Mouse (Mus musculus): ENCODE data around the gene Krt10.

Krt10 gene

GRCm38 (mm10) chr11:99389264-99389663 is at the start of gene Krt10:
Gene Krt10 (minus strand): TSS chr11:99389364.
- no peak for DNase-seq (ENCODE audit: low spot score)

DNA sequence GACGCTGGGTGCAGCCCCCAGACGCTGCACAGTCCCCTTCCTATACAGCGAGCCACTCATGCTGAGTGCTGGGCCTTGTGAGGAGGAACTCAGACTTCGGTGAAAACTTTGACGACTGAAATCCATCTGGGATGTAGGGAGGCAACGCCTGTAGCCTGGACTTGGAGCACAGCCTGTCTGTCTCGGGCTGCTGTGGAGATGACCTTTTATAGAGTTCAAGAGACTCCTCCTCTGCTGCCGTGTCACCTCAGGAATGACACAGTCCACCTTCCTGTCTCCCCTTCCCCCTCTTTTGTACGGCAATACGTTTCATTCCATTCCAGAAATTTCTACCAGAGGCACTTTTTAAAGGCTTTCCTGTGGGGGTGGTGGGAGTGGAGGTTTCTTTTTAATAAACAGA is 48.8 kb upstream of the Krt10 start, which contains the start of gene Krt20:
Gene Krt20 (minus strand): TSS at position 179 of the 400 bp plus-strand sequence.
- DNase-seq (ENCODE audit: low spot score), result no peak

- DNase-seq (ENCODE audit: low spot score), result no peak
These were observed 47.5 kb upstream of the Krt10 start for GRCm38 (mm10) chr11:99436625-99437024.

GRCm38 (mm10) chr11:99430670-99431069 is 41.5 kb upstream of the Krt10 start:
- no peak for DNase-seq (ENCODE audit: low spot score)

- no peak for DNase-seq (ENCODE audit: low spot score)
These were observed 33.0 kb upstream of the Krt10 start, which contains the start of gene Krt12 for GRCm38 (mm10) chr11:99422159-99422558. Gene Krt12 (minus strand): TSS chr11:99422259.

GRCm38 (mm10) chr11:99420586-99420985 is 31.4 kb upstream of the Krt10 start:
- no peak for DNase-seq (ENCODE audit: low spot score)

- no peak for DNase-seq (ENCODE audit: low spot score)
These were observed 28.7 kb upstream of the Krt10 start for GRCm38 (mm10) chr11:99417819-99418218.

DNA sequence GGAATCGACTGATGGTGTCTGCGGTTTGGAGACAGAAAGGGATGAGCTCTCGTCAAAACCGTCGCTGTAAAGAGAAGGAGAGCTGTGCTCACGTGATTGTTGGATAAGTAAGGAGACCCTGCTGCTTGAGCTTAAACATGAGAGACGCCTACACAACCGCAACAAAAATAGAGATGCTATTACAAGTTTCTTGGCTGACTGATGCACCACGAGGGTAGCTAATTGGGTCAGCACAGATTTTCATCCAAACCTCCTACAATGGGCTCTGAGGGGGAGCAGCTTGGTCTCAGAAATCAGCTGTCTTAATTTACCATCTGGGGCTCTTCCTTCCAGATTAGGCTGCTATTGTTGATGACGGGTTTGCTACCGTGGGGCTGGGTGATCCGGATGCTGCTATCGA is 27.7 kb upstream of the Krt10 start:
- DNase-seq (ENCODE audit: low spot score), result peak; percentile 80

- DNase-seq (ENCODE audit: low spot score), result no peak
These were observed 25.4 kb upstream of the Krt10 start for GRCm38 (mm10) chr11:99414463-99415147.

GRCm38 (mm10) chr11:99413247-99413646 is 24.1 kb upstream of the Krt10 start:
- no peak for DNase-seq (ENCODE audit: low spot score)

DNA sequence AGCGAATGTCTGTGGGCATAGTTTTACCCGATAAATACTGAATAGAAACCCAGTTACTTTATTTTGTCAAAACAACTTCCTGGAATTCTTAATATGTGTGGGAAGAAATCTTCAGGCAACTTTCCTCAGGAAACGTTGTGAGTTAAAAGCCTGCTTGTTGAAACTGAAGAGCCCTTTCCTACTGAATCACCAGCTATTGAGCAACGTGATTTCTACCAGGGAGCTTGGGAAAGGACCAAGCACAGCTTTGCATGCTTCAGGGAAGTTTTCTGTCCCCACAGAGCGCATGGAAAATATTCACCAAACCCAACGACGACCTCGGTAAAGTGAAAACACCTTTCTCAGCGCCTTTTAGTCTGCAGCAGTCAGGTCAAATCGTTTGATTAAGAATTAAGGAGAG is 17.0 kb upstream of the Krt10 start:
- no peak for DNase-seq (ENCODE audit: low spot score)

GRCm38 (mm10) chr11:99399956-99400549 is 10.9 kb upstream of the Krt10 start:
- DNase-seq (ENCODE audit: low spot score), result no peak

- DNase-seq (ENCODE audit: low spot score), result no peak
These were observed 9.7 kb upstream of the Krt10 start for GRCm38 (mm10) chr11:99398832-99399231.

- DNase-seq (ENCODE audit: low spot score), result no peak
These were observed 8.9 kb upstream of the Krt10 start for GRCm38 (mm10) chr11:99398084-99398483.

- DNase-seq (ENCODE audit: low spot score), result no peak
These were observed 7.5 kb upstream of the Krt10 start for GRCm38 (mm10) chr11:99396661-99397060.

DNA sequence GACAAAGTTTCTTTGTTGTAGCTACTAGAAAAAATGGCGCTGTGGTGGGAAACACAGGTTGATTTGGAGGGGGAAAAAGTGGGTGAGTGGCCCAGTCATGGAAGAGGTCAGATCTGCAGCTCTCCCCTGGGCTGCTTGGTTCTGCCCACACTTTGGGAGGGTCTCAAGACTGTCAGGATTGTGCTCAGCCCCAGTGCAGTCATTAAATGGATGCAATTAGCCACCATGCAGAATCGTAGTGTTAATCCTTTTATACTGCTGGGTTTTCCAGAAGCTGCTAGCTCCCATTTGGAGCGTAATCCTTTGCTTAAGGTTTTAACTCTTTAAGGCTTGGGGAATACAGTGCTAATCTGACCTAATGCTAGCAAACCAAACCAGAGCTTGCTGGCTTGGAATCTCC is 6.9 kb upstream of the Krt10 start:
- DNase-seq (ENCODE audit: low spot score), result no peak

- no peak for DNase-seq (ENCODE audit: low spot score)
These were observed 3.3 kb upstream of the Krt10 start for GRCm38 (mm10) chr11:99392492-99392891.

- DNase-seq (ENCODE audit: low spot score), result no peak
These were observed 2.2 kb upstream of the Krt10 start for GRCm38 (mm10) chr11:99391375-99391774.

GRCm38 (mm10) chr11:99390866-99391265 is 1.7 kb upstream of the Krt10 start:
- no peak for DNase-seq (ENCODE audit: low spot score)

GRCm38 (mm10) chr11:99388661-99389060 is 503 bp downstream of the Krt10 start:
- no peak for DNase-seq (ENCODE audit: low spot score)

- DNase-seq (ENCODE audit: low spot score), result peak; percentile 81
These were observed 3.1 kb downstream of the Krt10 start for GRCm38 (mm10) chr11:99385813-99386721.

GRCm38 (mm10) chr11:99379568-99379967 is 9.6 kb downstream of the Krt10 start:
- DNase-seq (ENCODE audit: low spot score), result peak; percentile 56

- DNase-seq (ENCODE audit: low spot score), result no peak
These were observed 14.4 kb downstream of the Krt10 start, which contains the start of gene Krt28 for GRCm38 (mm10) chr11:99374803-99375202. Gene Krt28 (minus strand): TSS chr11:99374903.
